Mouse (Mus musculus): ENCODE data around the gene Ubac2. TPM values are rescaled to one million over a fixed set of nuclear protein-coding genes. Genes with fewer than 3 reads are reported as not detected.

Ubac2 gene
- polyA plus RNA-seq, 1 experiment: 55.9 TPM

- H3K9me3 ChIP-seq: no peaks in the 10 kb centered on the region
- H3K27me3 ChIP-seq (replicated peaks): peaks cover 19% of the 10 kb centered on the region
- H3K4me3 ChIP-seq (replicated peaks): no peak overlapping the region
- H3K4me1 ChIP-seq: peaks cover 93% of the 10 kb centered on the region
- TF ChIP-seq FLI1 (IDR thresholded peaks at IDR 0.05; ENCODE audit: low read length) (no peak), GATA1 (IDR thresholded peaks at IDR 0.05; ENCODE audit: borderline replicate concordance, low read length) (no peak)
- peaks cover 34% of the 10 kb centered on the region for H3K36me3 ChIP-seq (replicated peaks; ENCODE audit: low read length)
Measured at GRCm38 (mm10) chr14:122023054-122023453, 144.6 kb downstream of the Ubac2 start.

DNA sequence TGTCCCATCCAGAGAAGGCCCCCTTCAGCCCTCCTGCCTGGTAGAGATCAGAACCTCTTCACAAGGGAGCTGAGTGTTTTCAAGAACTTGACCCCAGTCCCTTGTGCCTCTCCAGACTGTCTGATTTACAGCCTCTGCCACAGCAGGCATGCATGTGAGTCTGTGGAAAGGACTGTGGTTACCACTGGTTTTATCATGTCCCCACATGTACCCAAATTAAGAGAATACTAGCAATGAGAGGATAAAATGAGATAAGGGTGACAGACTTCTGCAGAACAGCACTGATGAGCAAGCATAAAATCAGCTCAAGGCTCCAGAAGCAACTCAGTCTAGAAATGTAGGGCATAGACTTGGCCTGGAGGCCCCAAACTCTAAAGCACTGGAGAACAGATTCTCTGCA, 145.5 kb downstream of the Ubac2 start:
- peaks cover 91% of the 10 kb centered on the region for H3K4me1 ChIP-seq
- H3K36me3 ChIP-seq (replicated peaks; ENCODE audit: low read length): peaks cover 28% of the 10 kb centered on the region
- H3K27me3 ChIP-seq (replicated peaks): peaks cover 24% of the 10 kb centered on the region
- TF ChIP-seq FLI1 (IDR thresholded peaks at IDR 0.05; ENCODE audit: low read length) (no peak), GATA1 (IDR thresholded peaks at IDR 0.05; ENCODE audit: borderline replicate concordance, low read length) (no peak)
- H3K4me3 ChIP-seq (replicated peaks): no peak overlapping the region
- H3K9me3 ChIP-seq: no peaks in the 10 kb centered on the region

DNA sequence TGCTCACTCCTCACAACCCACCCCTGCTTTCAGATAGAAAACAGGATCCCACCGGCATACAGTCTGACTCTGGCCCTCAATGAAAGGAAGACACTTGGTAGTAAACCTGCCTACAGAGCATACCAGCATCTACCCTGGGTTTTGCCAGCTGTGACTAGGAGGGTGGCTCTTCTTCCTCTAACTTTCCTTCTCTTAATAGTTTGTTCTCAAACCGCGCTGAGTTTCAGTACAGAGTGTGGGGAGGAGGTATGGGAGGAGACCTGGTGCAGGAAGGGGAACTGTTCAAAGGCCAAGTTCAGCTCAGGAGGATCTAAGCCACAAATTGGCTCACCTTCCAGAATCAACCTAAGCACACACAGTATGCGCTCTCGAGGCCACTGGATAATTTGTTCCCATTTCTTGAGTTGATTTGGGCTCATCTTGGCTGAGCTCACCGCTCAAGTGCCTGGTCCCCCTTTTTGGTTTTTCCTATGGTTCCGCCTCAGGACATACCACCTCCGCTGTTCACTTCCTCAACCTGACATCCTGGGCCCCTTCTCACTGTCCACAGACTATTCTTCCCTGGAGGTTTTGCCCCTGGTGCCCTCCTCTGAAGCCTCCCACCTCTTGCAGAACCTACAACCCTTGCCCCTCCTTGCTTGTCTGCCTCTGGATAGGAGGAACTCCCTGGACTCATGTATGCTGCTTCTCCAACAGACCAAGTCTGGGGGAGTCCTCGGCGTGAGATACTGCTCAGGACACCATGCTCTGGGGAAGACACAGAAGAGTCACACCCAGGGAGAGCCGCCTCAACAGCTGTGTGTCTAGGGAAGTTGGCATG, 150.7 kb downstream of the Ubac2 start:
- H3K4me3 ChIP-seq (replicated peaks): no peak overlapping the region
- no peaks in the 10 kb centered on the region for H3K36me3 ChIP-seq (replicated peaks; ENCODE audit: low read length)
- H3K4me1 ChIP-seq: peaks cover 46% of the 10 kb centered on the region
- H3K27me3 ChIP-seq (replicated peaks): peaks cover 38% of the 10 kb centered on the region
- TF ChIP-seq FLI1 (IDR thresholded peaks at IDR 0.05; ENCODE audit: low read length) (no peak), GATA1 (IDR thresholded peaks at IDR 0.05; ENCODE audit: borderline replicate concordance, low read length) (no peak)
- no peaks in the 10 kb centered on the region; the same call in 1 of the 2 replicates for H3K9me3 ChIP-seq

DNA sequence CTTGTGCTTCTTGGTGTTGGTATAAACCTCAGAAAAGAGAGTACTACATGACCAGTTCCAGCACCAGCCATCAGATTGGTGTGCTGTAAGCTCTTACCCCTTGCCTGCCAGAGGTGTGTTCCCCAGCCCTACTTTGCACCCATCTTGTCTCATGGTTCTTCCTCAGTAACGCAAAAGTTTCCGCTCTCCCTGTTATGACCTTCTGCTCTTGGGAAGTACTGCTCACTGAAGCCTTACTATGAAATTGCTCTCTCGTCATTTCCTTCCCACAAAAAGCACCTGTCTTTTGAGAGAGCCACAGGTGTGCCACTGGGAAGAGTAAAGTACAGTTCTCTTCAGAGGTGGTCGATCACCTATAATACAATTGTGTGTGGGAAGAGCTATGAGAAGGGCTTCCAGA, 151.4 kb downstream of the Ubac2 start:
- Histone ChIP-seq H3K4me1 (peaks cover 39% of the 10 kb centered on the region), H3K4me3 (replicated peaks) (no peak overlapping the region), H3K36me3 (replicated peaks; ENCODE audit: low read length) (no peaks in the 10 kb centered on the region), H3K27me3 (replicated peaks) (peaks cover 38% of the 10 kb centered on the region), H3K9me3 (peaks cover 7% of the 10 kb centered on the region)
- TF ChIP-seq FLI1 (IDR thresholded peaks at IDR 0.05; ENCODE audit: low read length): no peak
- TF ChIP-seq GATA1 (IDR thresholded peaks at IDR 0.05; ENCODE audit: borderline replicate concordance, low read length): no peak

DNA sequence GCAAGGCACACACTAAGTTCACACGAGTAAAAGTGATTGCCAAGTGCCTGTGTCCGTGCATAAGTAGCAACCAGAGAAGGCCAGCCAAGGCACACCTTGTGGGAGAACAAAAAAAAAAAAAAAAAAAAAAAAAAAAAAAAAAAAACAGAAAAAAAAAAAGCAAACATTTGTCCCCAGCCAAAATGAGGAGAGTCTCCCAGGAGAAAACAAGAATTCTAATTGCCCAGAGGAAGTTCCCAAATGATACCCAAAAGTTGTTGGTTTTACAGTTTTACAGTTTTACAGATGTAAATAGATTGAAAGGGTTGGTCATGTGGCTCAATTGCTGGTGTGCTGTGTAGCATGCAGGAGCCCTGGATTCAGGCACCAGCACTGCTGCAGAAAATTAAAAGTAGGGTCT, 153.6 kb downstream of the Ubac2 start:
- TF ChIP-seq FLI1 (IDR thresholded peaks at IDR 0.05; ENCODE audit: low read length): no peak
- TF ChIP-seq GATA1 (IDR thresholded peaks at IDR 0.05; ENCODE audit: borderline replicate concordance, low read length): no peak
- H3K9me3 ChIP-seq: peaks cover 13% of the 10 kb centered on the region
- peaks cover 32% of the 10 kb centered on the region for H3K27me3 ChIP-seq (replicated peaks)
- peaks cover 4% of the 10 kb centered on the region for H3K36me3 ChIP-seq (replicated peaks; ENCODE audit: low read length)
- H3K4me1 ChIP-seq: peaks cover 29% of the 10 kb centered on the region
- no peak overlapping the region for H3K4me3 ChIP-seq (replicated peaks)

DNA sequence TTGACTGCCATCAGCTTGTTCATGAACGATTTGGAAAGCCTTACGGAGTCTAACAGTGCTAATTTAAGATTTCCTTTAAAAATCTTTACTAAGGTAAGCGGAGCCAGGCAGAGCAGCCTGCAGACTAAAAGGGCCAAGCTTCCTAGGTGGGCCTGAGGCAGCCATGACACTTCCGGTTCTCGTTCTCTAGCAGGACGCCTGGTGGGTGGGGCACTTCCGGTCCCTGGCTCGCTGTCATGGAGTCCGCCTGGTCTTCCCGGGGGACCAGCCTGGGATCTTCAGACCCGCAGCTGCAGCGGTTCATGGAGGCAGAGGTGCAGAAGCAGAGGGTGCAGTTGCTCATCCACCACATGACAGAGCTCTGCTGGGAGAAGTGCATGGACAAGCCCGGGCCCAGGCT, 156.0 kb downstream of the Ubac2 start, which contains the start of gene Timm8a2:
Gene Timm8a2 (plus strand): TSS at position 224 of the 400 bp plus-strand sequence.
- H3K4me1 ChIP-seq: peaks cover 16% of the 10 kb centered on the region
- H3K36me3 ChIP-seq (replicated peaks; ENCODE audit: low read length): peaks cover 4% of the 10 kb centered on the region
- peaks cover 15% of the 10 kb centered on the region for H3K27me3 ChIP-seq (replicated peaks)
- TF ChIP-seq GATA1 (IDR thresholded peaks at IDR 0.05; ENCODE audit: borderline replicate concordance, low read length) (no peak), FLI1 (IDR thresholded peaks at IDR 0.05; ENCODE audit: low read length) (no peak)
- peaks cover 17% of the 10 kb centered on the region for H3K9me3 ChIP-seq
- H3K4me3 ChIP-seq (replicated peaks): no peak within 1 kb of the TSS

GRCm38 (mm10) chr14:122035181-122035580, 156.8 kb downstream of the Ubac2 start:
- peaks cover 17% of the 10 kb centered on the region for H3K9me3 ChIP-seq
- TF ChIP-seq GATA1 (IDR thresholded peaks at IDR 0.05; ENCODE audit: borderline replicate concordance, low read length) (no peak), FLI1 (IDR thresholded peaks at IDR 0.05; ENCODE audit: low read length) (no peak)
- H3K36me3 ChIP-seq (replicated peaks; ENCODE audit: low read length): peaks cover 4% of the 10 kb centered on the region
- no peak overlapping the region for H3K4me3 ChIP-seq (replicated peaks)
- peaks cover 10% of the 10 kb centered on the region for H3K27me3 ChIP-seq (replicated peaks)
- peaks cover 14% of the 10 kb centered on the region for H3K4me1 ChIP-seq

GRCm38 (mm10) chr14:122035860-122036259, 157.4 kb downstream of the Ubac2 start:
- Histone ChIP-seq H3K4me3 (replicated peaks) (no peak overlapping the region), H3K9me3 (peaks cover 17% of the 10 kb centered on the region), H3K4me1 (peaks cover 18% of the 10 kb centered on the region), H3K36me3 (replicated peaks; ENCODE audit: low read length) (peaks cover 4% of the 10 kb centered on the region), H3K27me3 (replicated peaks) (peaks cover 3% of the 10 kb centered on the region)
- TF ChIP-seq GATA1 (IDR thresholded peaks at IDR 0.05; ENCODE audit: borderline replicate concordance, low read length): no peak

DNA sequence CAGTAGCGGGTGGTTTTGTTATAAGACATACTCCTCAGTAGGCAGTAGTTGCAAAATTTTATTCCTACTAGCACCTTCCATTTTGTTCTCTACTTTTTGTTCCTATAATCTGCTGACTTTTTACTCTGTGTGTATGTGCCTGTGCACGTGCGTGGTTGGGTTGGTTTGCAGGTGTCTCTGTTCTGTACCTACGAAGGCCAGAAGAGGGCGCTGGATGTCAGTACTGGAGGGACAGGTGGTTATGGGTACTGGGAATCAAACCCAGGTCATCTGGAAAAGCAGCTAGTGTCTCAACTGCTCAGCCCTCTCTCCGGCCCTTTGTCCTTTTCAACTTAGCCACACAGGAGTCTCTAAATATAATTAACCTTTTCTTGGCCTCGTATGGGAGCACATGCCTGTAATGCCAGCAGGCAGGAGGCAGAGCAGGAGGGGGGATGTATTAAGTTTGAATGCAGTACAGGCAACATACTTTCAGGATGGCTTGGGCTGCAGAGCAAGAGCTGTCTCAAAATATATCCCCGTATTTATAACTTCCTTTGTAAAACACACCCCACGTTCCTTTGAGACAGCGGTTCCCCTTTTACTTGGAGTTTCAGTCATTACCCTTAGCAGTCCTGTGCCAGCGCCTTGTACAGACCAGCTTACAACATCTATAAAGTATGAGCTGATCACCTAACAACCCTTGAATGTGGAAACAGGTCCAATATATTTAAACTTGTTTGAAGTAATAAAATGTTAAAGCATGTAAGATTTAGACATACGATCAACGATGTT, 160.6 kb downstream of the Ubac2 start:
- no peak for TF ChIP-seq GATA1 (IDR thresholded peaks at IDR 0.05; ENCODE audit: borderline replicate concordance, low read length)
- no peak for TF ChIP-seq FLI1 (IDR thresholded peaks at IDR 0.05; ENCODE audit: low read length)
- peaks cover 17% of the 10 kb centered on the region for H3K9me3 ChIP-seq
- no peaks in the 10 kb centered on the region for H3K27me3 ChIP-seq (replicated peaks)
- no peak overlapping the region for H3K4me3 ChIP-seq (replicated peaks)
- H3K4me1 ChIP-seq: peaks cover 44% of the 10 kb centered on the region
- peaks cover 4% of the 10 kb centered on the region for H3K36me3 ChIP-seq (replicated peaks; ENCODE audit: low read length)

DNA sequence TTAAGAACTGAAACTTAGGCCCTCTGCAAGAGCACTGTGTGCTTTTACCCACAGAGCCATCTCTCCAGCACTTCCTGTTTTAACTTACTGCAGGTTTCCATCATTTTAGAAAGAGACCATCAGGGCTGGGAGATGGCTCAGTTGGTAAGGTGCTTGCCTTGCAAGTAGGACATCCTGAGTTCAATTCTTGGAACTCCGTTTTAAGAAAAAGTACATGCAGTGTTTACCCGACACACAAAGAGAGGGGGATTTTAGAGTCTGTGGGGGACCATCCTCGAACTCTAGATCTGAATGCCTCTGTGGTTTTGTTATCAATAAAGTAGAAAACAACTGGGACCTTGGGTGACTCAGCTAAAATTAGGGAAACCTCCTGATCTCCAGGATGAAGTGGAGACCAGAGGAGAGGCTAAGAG, 163.0 kb downstream of the Ubac2 start:
- peaks cover 54% of the 10 kb centered on the region for H3K4me1 ChIP-seq
- H3K36me3 ChIP-seq (replicated peaks; ENCODE audit: low read length): no peaks in the 10 kb centered on the region
- no peak for TF ChIP-seq FLI1 (IDR thresholded peaks at IDR 0.05; ENCODE audit: low read length)
- TF ChIP-seq GATA1 (IDR thresholded peaks at IDR 0.05; ENCODE audit: borderline replicate concordance, low read length): no peak
- peaks cover 4% of the 10 kb centered on the region; the same call in 1 of the 2 replicates for H3K9me3 ChIP-seq
- H3K4me3 ChIP-seq (replicated peaks): no peak overlapping the region
- peaks cover 3% of the 10 kb centered on the region for H3K27me3 ChIP-seq (replicated peaks)

Data from megakaryocyte, embryonic 14.5 days (primary cell).